Mouse (Mus musculus) ES-CJ7 (cell line): ENCODE measurements around the gene Snta1.
"Not testable (repeated sequence)": the region's sequence is repeated elsewhere in the genome, so short reads cannot be mapped to it uniquely, and the experiment has no call there.

Experiments
- DNase-seq: peaks from one replicate; pipeline ENCODE4 v3.0.0; 2011; ENCODE audit warnings: low read depth, low spot score

Snta1 gene

DNA sequence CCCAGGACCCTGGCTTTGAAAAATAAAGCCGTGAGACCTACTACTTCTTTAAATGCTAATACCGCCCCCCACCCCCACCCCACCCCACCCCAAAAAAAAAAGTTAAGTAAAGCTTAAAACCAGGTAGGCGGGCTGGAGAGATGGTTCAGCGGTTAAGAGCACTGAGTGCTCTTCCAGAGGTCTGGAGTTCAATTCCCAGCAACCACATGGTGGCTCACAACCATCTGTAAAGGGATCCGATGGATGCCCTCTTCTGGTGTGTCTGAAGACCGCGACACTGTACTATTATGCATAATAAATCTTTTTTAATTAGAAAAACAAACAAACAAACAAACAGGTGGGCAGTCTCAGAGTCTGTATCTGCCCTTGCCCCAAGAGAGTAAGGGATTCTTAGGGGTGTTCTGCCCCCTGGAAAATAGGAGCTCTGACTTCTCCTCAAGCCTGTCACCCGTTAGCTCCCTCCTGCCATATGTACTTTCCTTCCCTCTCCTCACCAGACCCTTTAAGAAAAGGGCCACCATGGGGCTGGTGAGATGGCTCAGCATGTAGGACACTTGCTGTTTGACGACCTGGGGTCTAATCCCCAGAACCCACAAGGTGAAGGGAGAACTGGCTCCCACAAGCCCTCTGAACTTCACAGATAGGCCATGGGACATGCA lies 34.9 kb downstream of the Snta1 start, which contains the start of gene Cdk5rap1:
Gene Cdk5rap1, minus strand, starts transcription at position 169 of the 659 bp plus-strand sequence.
- no peak for DNase-seq

DNA sequence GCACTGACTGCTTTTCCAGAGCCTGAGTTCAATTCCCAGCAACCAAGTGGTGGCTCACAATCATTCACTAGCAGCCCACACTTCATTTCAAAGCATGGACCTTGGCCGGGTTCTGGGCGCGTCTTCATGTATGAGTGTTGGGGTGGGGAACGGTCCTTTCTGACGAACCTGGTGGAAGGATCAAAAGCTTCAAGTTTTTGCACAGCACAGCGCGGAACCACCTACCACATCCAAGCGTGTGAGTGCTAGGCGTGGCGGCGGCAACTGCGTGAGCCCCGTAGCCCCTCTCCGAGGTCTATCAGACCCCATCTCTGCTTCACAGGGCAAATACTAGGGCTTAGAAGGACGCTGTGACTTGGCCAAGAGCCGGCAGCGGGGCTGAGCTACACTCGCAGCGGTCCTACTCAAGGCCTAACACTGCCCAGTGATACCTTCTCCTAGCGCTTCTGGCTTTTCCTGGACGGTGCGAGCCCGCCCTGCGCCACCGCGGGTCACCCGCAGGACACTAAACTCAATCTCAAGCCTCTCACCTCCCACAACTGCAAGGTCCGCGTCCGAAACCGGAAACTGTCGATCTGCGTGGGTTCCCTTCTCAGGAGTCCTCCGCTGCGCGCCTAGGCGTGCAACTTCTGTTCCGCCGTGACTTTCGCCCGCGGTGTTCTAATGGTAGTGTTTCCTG lies 35.6 kb downstream of the Snta1 start:
- DNase-seq: peak; percentile 96

GRCm38 (mm10) chr2:154367510-154367909 lies 40.4 kb downstream of the Snta1 start:
- no peak for DNase-seq

- DNase-seq: not testable (repeated sequence)
These were observed 53.9 kb downstream of the Snta1 start for GRCm38 (mm10) chr2:154354000-154354425.

DNA sequence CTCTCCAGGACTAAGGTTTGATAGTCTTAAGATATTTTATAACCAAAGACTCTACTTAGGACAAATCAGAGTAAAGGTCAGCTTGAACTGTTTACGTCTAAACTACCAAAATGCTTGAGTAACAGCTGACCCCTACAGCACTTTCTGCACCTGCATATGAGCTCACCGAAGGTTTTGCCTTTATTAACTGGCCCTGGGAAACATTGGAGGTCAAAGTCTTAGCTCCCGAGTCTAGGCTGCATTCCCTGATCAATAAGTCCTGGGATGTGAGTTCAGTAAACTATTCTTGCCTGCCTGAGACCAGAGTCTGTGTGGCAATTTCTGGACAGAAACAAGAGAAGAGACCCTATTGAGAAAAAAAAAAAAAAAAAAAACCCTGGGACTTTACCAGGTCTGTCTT lies 59.7 kb downstream of the Snta1 start:
- no peak for DNase-seq

DNA sequence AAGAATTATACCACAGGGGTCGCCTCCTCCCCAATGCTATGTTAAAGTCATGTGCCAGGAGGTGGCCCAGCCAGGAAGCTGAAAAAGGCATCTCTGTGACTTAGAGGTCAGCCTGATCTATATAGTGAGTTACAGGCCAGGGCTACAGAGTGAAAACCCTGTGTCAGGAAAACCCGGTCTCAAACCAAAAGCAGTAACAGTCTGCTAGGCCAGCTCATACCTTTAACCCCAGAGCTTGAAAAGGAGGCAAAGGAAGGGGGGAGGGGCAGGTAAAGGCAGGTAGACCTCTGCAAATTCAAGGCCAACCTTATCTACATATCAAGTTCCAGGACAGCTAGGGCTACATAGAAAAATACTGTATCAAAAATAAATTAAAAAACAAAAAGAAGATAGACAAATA lies 68.5 kb downstream of the Snta1 start:
- peak; percentile 60 for DNase-seq

DNA sequence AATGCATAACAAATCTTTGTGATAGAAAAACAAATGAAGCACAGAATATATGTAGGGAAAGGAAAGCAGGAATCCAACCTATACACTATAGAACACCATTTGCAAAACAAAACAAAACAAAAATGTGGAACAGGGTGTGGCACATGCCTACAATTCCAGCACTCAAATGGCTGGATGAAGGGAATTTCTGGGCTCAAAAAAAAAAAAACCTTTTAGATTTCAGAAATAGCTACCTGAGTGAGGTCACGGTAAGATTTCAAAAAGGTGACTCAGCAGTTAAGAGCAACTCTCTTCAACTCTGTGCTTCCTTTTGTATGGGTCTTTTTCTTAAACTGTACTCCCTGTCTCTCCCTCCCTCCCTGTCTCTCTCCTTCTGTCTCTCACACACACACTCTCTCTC lies 69.7 kb downstream of the Snta1 start:
- DNase-seq: peak; percentile 74

DNA sequence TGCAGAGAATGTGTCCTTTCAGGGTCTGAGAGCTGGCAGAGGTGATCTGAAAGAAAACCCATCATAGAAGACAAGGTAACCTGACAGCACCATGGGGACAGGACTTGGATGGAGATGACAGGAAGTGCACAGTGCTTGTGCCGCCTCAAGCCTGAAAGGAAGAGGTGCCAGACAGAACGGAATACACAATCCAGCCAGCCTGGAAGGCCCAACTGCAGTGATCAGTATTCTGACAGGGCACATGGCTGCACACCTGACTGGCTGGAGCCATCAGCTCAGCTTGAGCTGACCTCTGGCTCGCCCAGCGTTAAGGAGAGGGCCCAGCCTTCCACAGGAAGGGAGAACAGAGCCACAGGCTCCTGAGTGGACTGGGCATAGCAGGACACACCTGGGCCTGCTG lies 72.3 kb downstream of the Snta1 start:
- DNase-seq: peak; percentile 63

GRCm38 (mm10) chr2:154326852-154327251 lies 81.0 kb downstream of the Snta1 start:
- no peak for DNase-seq
